Comparison of ENCODE assay signal across 9 mouse cellular contexts in genomic region chr7:28820358-28821260, GRCm38 (mm10). TPM values are rescaled to one million over a fixed set of nuclear protein-coding genes. Genes with fewer than 3 reads are reported as not detected.
DNase-seq lines count a peak whose midpoint lies in the region; ATAC-seq and TF ChIP-seq lines count a peak whose summit lies in the region.
"Had no signal": no experiment of that assay in that cellular context is flagged by ENCODE, and none has a peak within 500 bp of the region (broad histone marks: within the 10 kb centered on the region; RNA-seq: fewer than 3 reads in every experiment).

No protein-coding gene starts in this region.

- H3K4me2 ChIP-seq in embryonic facial prominence, embryonic 12.5 days (replicated peaks): 0 out of 2 replicates have a peak overlapping the region, but pooled peaks have one; percentile 1
- no peak overlapping the region for H3K4me2 ChIP-seq in hindbrain, postnatal 0 days (ENCODE audit: low read depth, low read length)
- H3K4me2 ChIP-seq: liver, embryonic 15.5 days had no signal

- 0 out of 2 replicates have a peak, but pooled peaks have one; percentile 18 for ATAC-seq in embryonic facial prominence, embryonic 12.5 days (ENCODE audit: insufficient number of reproducible peaks, insufficient read depth, low FRiP score, low TSS enrichment)
- 0 out of 2 replicates have a peak, but pooled peaks have one; percentile 19 for ATAC-seq in hindbrain, postnatal 0 days

- no peaks in the 10 kb centered on the region for H3K27me3 ChIP-seq in embryonic facial prominence, embryonic 12.5 days
- no peaks in the 10 kb centered on the region for H3K27me3 ChIP-seq in hindbrain, postnatal 0 days (ENCODE audit: insufficient read depth, low read length)
- H3K27me3 ChIP-seq: liver, embryonic 15.5 days had no signal

- WGBS in embryonic facial prominence, embryonic 12.5 days: 64% methylated on average over 12 of the region's 12 CpGs
- WGBS in hindbrain, postnatal 0 days: 26% methylated on average over 12 of the region's 12 CpGs

- H3K9ac ChIP-seq in embryonic facial prominence, embryonic 12.5 days: no peak overlapping the region
- H3K9ac ChIP-seq in hindbrain, postnatal 0 days (replicated peaks; ENCODE audit: low read length): no peak overlapping the region
- H3K9ac ChIP-seq: liver, embryonic 15.5 days had no signal

- DNase-seq in left cerebral cortex, adult 2 months (ENCODE audit: extremely low spot score in 1 of 2, low spot score in 2 of 2): no peak
- DNase-seq in left cerebral cortex, postnatal 4 days: no peak
- peak; percentile 16 for DNase-seq in hindbrain, postnatal 0 days (ENCODE audit: low spot score)
- DNase-seq in lung, postnatal 36 days: peak; percentile 87
- DNase-seq in testis, postnatal 10 days (ENCODE audit: low spot score): peak; percentile 86
- no peak for DNase-seq in frontal cortex, postnatal 14 days (ENCODE audit: low spot score in 2 of 2)
- DNase-seq in gastrocnemius, postnatal 10 days: no peak

- peak overlapping the region; percentile 69 for H3K27ac ChIP-seq in left cerebral cortex, adult 2 months
- H3K27ac ChIP-seq in embryonic facial prominence, embryonic 12.5 days: peak overlapping the region; percentile 32; the same call in 1 of the 2 replicates
- peak overlapping the region; percentile 46; the same call in 1 of the 2 replicates for H3K27ac ChIP-seq in hindbrain, postnatal 0 days
- H3K27ac ChIP-seq: liver, embryonic 15.5 days had no signal

- H3K36me3 ChIP-seq in embryonic facial prominence, embryonic 12.5 days: peaks cover 70% of the 10 kb centered on the region
- H3K36me3 ChIP-seq in hindbrain, postnatal 0 days (ENCODE audit: insufficient read depth, low read length): peaks cover 50% of the 10 kb centered on the region

- H3K4me1 ChIP-seq in embryonic facial prominence, embryonic 12.5 days: peaks cover 19% of the 10 kb centered on the region
- H3K4me1 ChIP-seq in hindbrain, postnatal 0 days (ENCODE audit: insufficient read depth, low read length): 0 out of 2 replicates have a peak, but pooled peaks cover 7% of the 10 kb centered on the region

- H3K9me3 ChIP-seq in embryonic facial prominence, embryonic 12.5 days: no peaks in the 10 kb centered on the region
- H3K9me3 ChIP-seq in hindbrain, postnatal 0 days (ENCODE audit: low read length): no peaks in the 10 kb centered on the region
- H3K9me3 ChIP-seq: liver, embryonic 15.5 days had no signal

- no peak; the same call in 1 of the 2 replicates for TF ChIP-seq CTCF in left cerebral cortex, adult 2 months (IDR thresholded peaks at IDR 0.05)
- no peak for TF ChIP-seq CTCF in hindbrain, postnatal 0 days (IDR thresholded peaks at IDR 0.05; ENCODE audit: low read depth)

- H3K4me3 ChIP-seq in left cerebral cortex, adult 2 months: no peak overlapping the region
- no peak overlapping the region for H3K4me3 ChIP-seq in embryonic facial prominence, embryonic 12.5 days
- no peak overlapping the region for H3K4me3 ChIP-seq in hindbrain, postnatal 0 days (ENCODE audit: low read length)
- H3K4me3 ChIP-seq: liver, embryonic 15.5 days had no signal

- intact Hi-C loops in left cerebral cortex, adult 2 months (cut with DNase I): loop anchor here (1.0 kb wide), 1 partner anchor 7 kb away; no protein-coding TSS in a partner anchor
- intact Hi-C loops in left cerebral cortex, postnatal 4 days (cut with DNase I): no loop called here

RNA-seq across cellular contexts. Expression of gene Ech1, which starts 4.4 kb away (rescaled TPM):
- 10 to 100 TPM; 46.3 to 49.8 TPM for total RNA-seq in left cerebral cortex, adult 2 months (2021)
- 10 to 100 TPM; 45.3 to 45.9 TPM for total RNA-seq in left cerebral cortex, postnatal 4 days (2021)
- 117 and 128 TPM in 2 replicates for polyA plus RNA-seq in embryonic facial prominence, embryonic 12.5 days (2016; fragmentation: Nextera tagmentation; extraction: Ambion mirVana)
- 95.5 and 131 TPM in 2 replicates for total RNA-seq in hindbrain, postnatal 0 days (2014; rRNA removed)
- 122 and 127 TPM in 2 replicates for polyA plus RNA-seq in hindbrain, postnatal 0 days (2015; fragmentation: Nextera tagmentation; extraction: Ambion mirVana)
- 100 to 1,000 TPM; 182 to 227 TPM for total RNA-seq in gastrocnemius, postnatal 10 days (2021)

RNA-seq across cellular contexts. Expression of gene Hnrnpl, which starts 12.3 kb away (rescaled TPM):
- 100 to 1,000 TPM; 434 to 438 TPM for total RNA-seq in left cerebral cortex, adult 2 months (2021)
- total RNA-seq in left cerebral cortex, postnatal 4 days (2021): 100 to 1,000 TPM; 572 to 576 TPM
- 372 and 383 TPM in 2 replicates for polyA plus RNA-seq in embryonic facial prominence, embryonic 12.5 days (2016; fragmentation: Nextera tagmentation; extraction: Ambion mirVana)
- 233 and 275 TPM in 2 replicates for total RNA-seq in hindbrain, postnatal 0 days (2014; rRNA removed)
- polyA plus RNA-seq in hindbrain, postnatal 0 days (2015; fragmentation: Nextera tagmentation; extraction: Ambion mirVana): 179 and 191 TPM in 2 replicates
- 100 to 1,000 TPM; 244 to 291 TPM for total RNA-seq in gastrocnemius, postnatal 10 days (2021)

RNA-seq across cellular contexts. Expression of gene Lgals4, which starts 13.0 kb away (rescaled TPM):
- 1 to 10 TPM; 2.6 to 2.9 TPM for total RNA-seq in left cerebral cortex, adult 2 months (2021)
- 1 to 10 TPM; 3.6 to 4.6 TPM for total RNA-seq in left cerebral cortex, postnatal 4 days (2021)
- 5.4 and 7.3 TPM in 2 replicates for polyA plus RNA-seq in embryonic facial prominence, embryonic 12.5 days (2016; fragmentation: Nextera tagmentation; extraction: Ambion mirVana)
- total RNA-seq in hindbrain, postnatal 0 days (2014; rRNA removed): 0.47 and 8.4 TPM in 2 replicates
- polyA plus RNA-seq in hindbrain, postnatal 0 days (2015; fragmentation: Nextera tagmentation; extraction: Ambion mirVana): 5.0 and 5.8 TPM in 2 replicates
- 1 to 10 TPM; 3.7 to 7.4 TPM for total RNA-seq in gastrocnemius, postnatal 10 days (2021)

RNA-seq across cellular contexts. Expression of gene Rinl, which starts 31.8 kb away (rescaled TPM):
- total RNA-seq in left cerebral cortex, adult 2 months (2021): 1 to 10 TPM; 2.7 to 3.1 TPM
- total RNA-seq in left cerebral cortex, postnatal 4 days (2021): 1 to 10 TPM; 1.5 to 1.6 TPM
- polyA plus RNA-seq in embryonic facial prominence, embryonic 12.5 days (2016; fragmentation: Nextera tagmentation; extraction: Ambion mirVana): 2.2 and 2.8 TPM in 2 replicates
- total RNA-seq in hindbrain, postnatal 0 days (2014; rRNA removed): 1.2 TPM in 2 replicates
- polyA plus RNA-seq in hindbrain, postnatal 0 days (2015; fragmentation: Nextera tagmentation; extraction: Ambion mirVana): 1.4 and 2.0 TPM in 2 replicates
- total RNA-seq in gastrocnemius, postnatal 10 days (2021): 1 to 10 TPM in 1 of 2 experiments, under 1 TPM in 1; 0.63 to 1.7 TPM

RNA-seq across cellular contexts. Expression of gene Lgals7, which starts 43.0 kb away (rescaled TPM):
- total RNA-seq in left cerebral cortex, adult 2 months (2021): under 1 TPM in 1 of 2 experiments, not detected in 1; 0.49 TPM
- total RNA-seq in left cerebral cortex, postnatal 4 days (2021): 1 to 10 TPM; 2.3 to 3.7 TPM
- 2.4 and 4.2 TPM in 2 replicates for polyA plus RNA-seq in embryonic facial prominence, embryonic 12.5 days (2016; fragmentation: Nextera tagmentation; extraction: Ambion mirVana)
- 1.1 TPM in 1 of 2 replicates, not detected in the other for total RNA-seq in hindbrain, postnatal 0 days (2014; rRNA removed)
- 3.7 and 5.0 TPM in 2 replicates for polyA plus RNA-seq in hindbrain, postnatal 0 days (2015; fragmentation: Nextera tagmentation; extraction: Ambion mirVana)
- total RNA-seq in gastrocnemius, postnatal 10 days (2021): under 1 TPM in 1 of 2 experiments, not detected in 1; 0.56 TPM

Comparison
In these comparisons a context has a peak if more than half of its experiments do, and no peak if none do; other contexts are left out.
1. DNase-seq: peak in hindbrain, postnatal 0 days (single experiment), lung, postnatal 36 days (single experiment) and testis, postnatal 10 days (single experiment); none in left cerebral cortex, adult 2 months (0 of 2), left cerebral cortex, postnatal 4 days (single experiment), frontal cortex, postnatal 14 days (0 of 2) and gastrocnemius, postnatal 10 days (single experiment).
2. Peak in every context shown above with its lines, with median percentiles within 50 percentile points of each other: H3K27ac ChIP-seq.